Mouse (Mus musculus): ENCODE measurements around the gene Irs4. TPM values are rescaled to one million over a fixed set of nuclear protein-coding genes. Genes with fewer than 3 reads are reported as not detected.

Irs4 gene
- not detected in 2 replicates for polyA plus RNA-seq (2012; ENCODE audit: insufficient read depth, low replicate concordance)

DNA sequence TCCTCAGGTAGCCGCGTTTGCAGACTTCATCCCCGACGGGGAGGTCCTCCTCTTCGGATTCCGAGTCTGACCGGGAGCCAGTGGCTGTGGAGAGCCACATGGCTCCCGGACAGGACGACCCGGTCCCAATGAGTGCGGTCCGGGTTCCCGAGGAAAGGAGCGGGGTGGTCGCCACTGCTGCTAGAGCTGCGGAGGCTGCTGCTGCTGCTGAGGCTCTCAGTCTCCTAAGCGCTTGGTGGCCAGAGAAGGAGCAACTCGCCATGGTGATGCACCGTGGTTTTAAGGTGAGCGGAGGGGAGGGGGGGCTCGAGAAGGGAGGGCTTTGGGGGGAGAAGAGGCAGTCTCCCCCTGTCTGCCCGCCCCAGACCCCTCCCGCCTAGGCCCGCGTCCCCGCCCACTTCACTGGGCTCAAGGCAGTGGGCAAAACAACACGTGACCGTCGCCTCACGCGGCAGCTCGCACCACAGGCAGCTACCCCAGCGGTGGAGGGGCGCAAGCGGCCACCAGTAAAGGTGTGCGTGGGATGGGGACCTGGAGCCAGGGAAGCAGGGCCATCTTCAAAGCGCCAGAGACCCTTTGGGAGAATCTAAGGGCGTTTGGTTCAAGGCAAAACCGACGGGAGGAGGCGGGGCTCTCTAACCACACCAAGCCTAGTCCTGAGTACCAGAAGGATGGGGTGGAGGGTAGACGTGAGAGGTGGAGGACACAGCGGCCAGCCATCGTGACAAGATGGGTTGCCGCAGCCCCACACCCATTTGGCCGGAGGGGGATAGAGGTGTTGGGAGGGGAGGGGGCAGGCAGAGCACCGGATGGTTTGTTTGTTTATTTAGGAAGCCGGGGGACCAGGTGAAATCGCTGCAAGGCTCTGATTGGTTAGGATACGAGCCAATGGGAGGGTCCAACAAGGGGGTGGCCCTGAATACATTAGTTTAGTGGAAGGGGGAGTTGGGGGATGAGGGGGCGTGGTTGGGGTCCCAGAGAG, at the start of gene Irs4:
TSS of gene Irs4 (minus strand) at position 327 of the 982 bp plus-strand sequence.
- TF ChIP-seq FLI1 (IDR thresholded peaks at IDR 0.05; ENCODE audit: low read length) (no peak), GATA1 (IDR thresholded peaks at IDR 0.05; ENCODE audit: borderline replicate concordance, low read length) (no peak)
- Histone ChIP-seq H3K27me3 (replicated peaks) (peaks cover 65% of the 10 kb centered on the region), H3K9me3 (peaks cover 23% of the 10 kb centered on the region), H3K36me3 (replicated peaks; ENCODE audit: low read length) (no peaks in the 10 kb centered on the region), H3K4me1 (peaks cover 16% of the 10 kb centered on the region; the same call in 1 of the 2 replicates), H3K4me3 (replicated peaks) (peak within 1 kb of the TSS; percentile 83)

DNA sequence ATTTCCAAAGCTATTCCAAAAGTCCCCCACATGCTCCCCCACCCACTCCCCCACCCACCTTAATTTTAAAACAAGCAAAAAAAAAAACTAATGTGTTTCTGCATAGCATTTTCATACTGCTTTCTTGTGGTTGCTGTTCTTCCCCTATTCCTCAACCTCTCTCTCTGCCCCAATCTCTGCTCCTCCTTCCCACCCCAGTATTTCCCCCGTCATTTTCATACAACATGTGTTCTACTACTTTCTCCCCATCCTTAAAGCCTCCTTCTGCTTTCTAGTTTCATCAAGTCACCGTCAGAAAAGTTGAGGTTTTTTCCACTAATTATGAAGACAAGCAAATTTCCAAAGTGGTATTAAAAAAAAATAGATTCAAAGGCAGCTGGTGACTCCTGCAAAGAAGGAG, 25.3 kb upstream of the Irs4 start:
- Histone ChIP-seq H3K4me1 (no peaks in the 10 kb centered on the region), H3K4me3 (replicated peaks) (no peak overlapping the region), H3K36me3 (replicated peaks; ENCODE audit: low read length) (no peaks in the 10 kb centered on the region), H3K27me3 (replicated peaks) (no peaks in the 10 kb centered on the region), H3K9me3 (no peaks in the 10 kb centered on the region)
- TF ChIP-seq FLI1 (IDR thresholded peaks at IDR 0.05; ENCODE audit: low read length) (no peak), GATA1 (IDR thresholded peaks at IDR 0.05; ENCODE audit: borderline replicate concordance, low read length) (no peak)

DNA sequence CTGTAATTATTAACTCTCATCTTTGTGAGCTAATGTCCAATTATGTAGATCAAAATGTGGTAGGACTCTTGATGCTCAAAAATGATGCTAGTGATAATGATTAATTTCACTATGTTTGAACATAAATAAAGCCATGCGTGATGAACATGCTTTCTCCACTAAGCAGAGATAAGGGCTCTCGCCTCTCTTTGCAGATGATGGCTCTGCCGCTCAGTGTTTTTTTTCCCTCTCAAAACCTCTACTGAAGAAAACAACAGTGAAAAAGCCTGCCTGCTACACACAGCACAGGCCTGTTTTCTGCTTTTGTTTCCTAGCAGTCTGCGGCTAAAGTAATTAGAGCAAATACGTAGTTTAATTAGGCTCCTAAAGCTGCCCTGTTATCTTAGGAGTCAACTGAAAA, 4.5 kb upstream of the Irs4 start:
- Histone ChIP-seq H3K27me3 (replicated peaks) (peaks cover 22% of the 10 kb centered on the region), H3K4me3 (replicated peaks) (no peak overlapping the region), H3K36me3 (replicated peaks; ENCODE audit: low read length) (no peaks in the 10 kb centered on the region), H3K4me1 (peaks cover 10% of the 10 kb centered on the region; the same call in 1 of the 2 replicates), H3K9me3 (peaks cover 7% of the 10 kb centered on the region)
- TF ChIP-seq GATA1 (IDR thresholded peaks at IDR 0.05; ENCODE audit: borderline replicate concordance, low read length) (no peak), FLI1 (IDR thresholded peaks at IDR 0.05; ENCODE audit: low read length) (no peak)

DNA sequence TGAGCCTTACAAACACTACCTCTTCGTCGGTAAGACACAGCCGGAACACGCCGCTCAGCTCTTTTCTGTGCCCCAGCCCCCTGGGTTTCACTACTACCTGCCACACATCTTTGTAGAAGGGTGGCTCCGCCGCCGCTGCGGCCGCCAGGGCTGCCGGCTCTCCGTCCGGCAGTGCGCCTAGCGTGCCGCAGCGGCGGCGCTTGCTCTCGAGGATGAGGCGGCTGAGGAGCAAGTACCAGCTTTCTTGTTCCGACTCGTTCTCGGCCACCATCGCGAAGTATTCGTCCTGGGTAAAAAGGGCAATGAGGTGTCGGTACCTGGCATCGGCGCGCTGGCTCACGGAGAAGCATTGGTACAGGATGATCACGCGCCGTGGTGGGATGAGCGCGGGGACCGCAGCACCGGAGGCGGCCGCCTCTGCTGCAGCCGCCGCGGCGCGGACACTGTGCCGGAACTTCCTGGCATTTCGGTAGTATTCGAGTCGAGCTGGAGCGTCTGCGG, 622 bp downstream of the Irs4 start:
- Histone ChIP-seq H3K9me3 (peaks cover 23% of the 10 kb centered on the region), H3K27me3 (replicated peaks) (peaks cover 69% of the 10 kb centered on the region), H3K36me3 (replicated peaks; ENCODE audit: low read length) (no peaks in the 10 kb centered on the region), H3K4me1 (peaks cover 16% of the 10 kb centered on the region; the same call in 1 of the 2 replicates), H3K4me3 (replicated peaks) (peak overlapping the region; percentile 83)
- TF ChIP-seq GATA1 (IDR thresholded peaks at IDR 0.05; ENCODE audit: borderline replicate concordance, low read length): no peak
- no peak for TF ChIP-seq FLI1 (IDR thresholded peaks at IDR 0.05; ENCODE audit: low read length)

DNA sequence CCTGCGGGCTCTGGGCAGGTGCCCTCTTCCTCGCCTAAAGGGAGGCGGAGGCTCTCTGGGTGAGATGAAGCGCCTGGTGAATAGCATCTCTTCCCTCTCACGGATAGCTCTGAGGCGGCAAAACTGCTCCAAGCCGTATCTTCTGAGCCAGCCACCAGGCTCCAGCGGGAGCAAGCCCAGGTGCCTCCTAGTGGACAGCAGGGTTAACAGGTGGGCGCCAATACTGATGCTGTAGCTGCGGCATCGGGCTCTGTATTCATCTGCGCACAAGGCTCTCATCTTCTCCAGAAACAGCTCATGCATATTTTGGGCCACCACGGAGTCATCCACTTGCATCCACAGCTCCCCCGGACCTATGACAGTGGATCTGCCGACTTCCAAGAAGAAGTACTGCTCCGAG, 1.1 kb downstream of the Irs4 start:
- H3K27me3 ChIP-seq (replicated peaks): peaks cover 69% of the 10 kb centered on the region
- H3K9me3 ChIP-seq: peaks cover 23% of the 10 kb centered on the region
- H3K4me1 ChIP-seq: peaks cover 16% of the 10 kb centered on the region; the same call in 1 of the 2 replicates
- peak overlapping the region; percentile 62 for H3K4me3 ChIP-seq (replicated peaks)
- TF ChIP-seq GATA1 (IDR thresholded peaks at IDR 0.05; ENCODE audit: borderline replicate concordance, low read length): no peak
- no peak for TF ChIP-seq FLI1 (IDR thresholded peaks at IDR 0.05; ENCODE audit: low read length)
- no peaks in the 10 kb centered on the region for H3K36me3 ChIP-seq (replicated peaks; ENCODE audit: low read length)

DNA sequence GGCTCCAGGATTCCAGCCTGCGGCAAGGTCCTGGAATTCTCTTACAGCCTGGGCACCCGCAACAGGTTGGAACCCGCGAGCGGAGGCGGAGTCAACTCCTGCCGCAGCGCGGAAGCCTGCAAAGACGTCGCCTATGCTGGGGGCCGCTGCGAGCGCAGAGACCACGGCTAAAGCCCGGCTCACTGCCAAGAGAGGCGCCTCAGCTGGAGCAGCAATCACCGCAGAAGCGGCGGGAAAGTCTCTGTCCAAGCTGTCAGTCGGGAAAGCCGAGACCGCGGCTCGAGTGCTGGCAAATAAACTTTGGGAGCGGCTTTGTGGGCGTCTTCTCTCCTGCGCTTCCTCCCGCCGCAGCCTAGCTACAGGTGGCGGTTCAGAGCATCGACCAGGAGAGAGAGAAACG, 3.3 kb downstream of the Irs4 start:
- no peak for TF ChIP-seq GATA1 (IDR thresholded peaks at IDR 0.05; ENCODE audit: borderline replicate concordance, low read length)
- TF ChIP-seq FLI1 (IDR thresholded peaks at IDR 0.05; ENCODE audit: low read length): no peak
- peaks cover 66% of the 10 kb centered on the region for H3K27me3 ChIP-seq (replicated peaks)
- peaks cover 23% of the 10 kb centered on the region for H3K9me3 ChIP-seq
- no peaks in the 10 kb centered on the region for H3K36me3 ChIP-seq (replicated peaks; ENCODE audit: low read length)
- H3K4me1 ChIP-seq: peaks cover 16% of the 10 kb centered on the region; the same call in 1 of the 2 replicates
- H3K4me3 ChIP-seq (replicated peaks): no peak overlapping the region

Other genes starting within 250 kb of the Irs4 start
- 0.78 and 0.87 TPM in 2 replicates for gene Col4a5, start 249.9 kb downstream of the Irs4 start, polyA plus RNA-seq (2012; ENCODE audit: insufficient read depth, low replicate concordance)
- not detected in 2 replicates for gene Gm15294, start 150.0 kb upstream of the Irs4 start, polyA plus RNA-seq (2012; ENCODE audit: insufficient read depth, low replicate concordance)

Data from megakaryocyte, embryonic 14.5 days (primary cell).